Mouse (Mus musculus) liver, embryonic 14.5 days (tissue): ENCODE measurements around the gene Fitm1. TPM values are rescaled to one million over a fixed set of nuclear protein-coding genes. Genes with fewer than 3 reads are reported as not detected.
A peak's percentile ranks its signal among the peaks of the same experiment; 100 is the strongest.

Experiments used
- ATAC-seq: fragments of 200-750 bp; cut with Nextera tagmentation; 2 replicates; pipeline ENCODE4 v1.8.0; 2017; ENCODE audit warnings: moderate number of reproducible peaks, mild to moderate bottlenecking, moderate library complexity; ENCODE audit not compliant: insufficient read depth
- DNase-seq, 3 experiments: peaks; one replicate each; pipeline ENCODE4 v3.0.0-alpha.2; 2012 to 2013; ENCODE audit warnings: low read depth in 3 of 3, low spot score in 3 of 3
- H3K27ac ChIP-seq: fragments of 300-500 bp; sonication (generic); 2 replicates; pipeline ENCODE4 v1.5.1; 2014; ENCODE audit warnings: moderate library complexity, mild to moderate bottlenecking, control low read depth, inconsistent platforms
- H3K27me3 ChIP-seq: fragments of 300-500 bp; sonication (generic); 2 replicates; pipeline ENCODE4 v1.6.1; 2014; ENCODE audit warnings: mild to moderate bottlenecking, low read length, moderate library complexity; ENCODE audit not compliant: control insufficient read depth, insufficient read depth
- H3K36me3 ChIP-seq: fragments of 300-500 bp; sonication (generic); replicated peaks from 2 replicates; pipeline ENCODE4 v1.6.1; 2014; ENCODE audit warnings: low read depth; ENCODE audit not compliant: control insufficient read depth, insufficient read depth
- H3K4me1 ChIP-seq, 2 experiments: fragments of 200-500 bp in 1 of 2; fragments of 300-500 bp in 1 of 2; sonication (generic) in 1 of 2; replicated peaks; 2 replicates each; pipeline ENCODE4 v1.6.1; 2012 to 2014; ENCODE audit warnings: antibody characterized with exemption in 1 of 2, inconsistent platforms in 1 of 2, low read length in 1 of 2; ENCODE audit not compliant: control insufficient read depth in 2 of 2, insufficient read depth in 2 of 2
- H3K4me2 ChIP-seq: fragments of 300-500 bp; sonication (generic); 2 replicates; pipeline ENCODE4 v1.6.1; 2014; ENCODE audit warnings: low read depth, mild to moderate bottlenecking, control low read depth, moderate library complexity
- H3K4me3 ChIP-seq, 2 experiments: fragments of 200-500 bp in 1 of 2; fragments of 300-500 bp in 1 of 2; sonication (generic) in 1 of 2; 2 replicates each; pipeline ENCODE4 v1.5.1; 2012 to 2014; ENCODE audit warnings: low read depth in 2 of 2, low read length in 2 of 2, mild to moderate bottlenecking in 2 of 2, control low read depth in 1 of 2, inconsistent platforms in 1 of 2, moderate library complexity in 1 of 2; ENCODE audit not compliant: insufficient read depth in 1 of 2
- H3K9ac ChIP-seq: fragments of 300-500 bp; sonication (generic); replicated peaks from 2 replicates; pipeline ENCODE4 v1.6.1; 2014; ENCODE audit warnings: mild to moderate bottlenecking, control low read depth, moderate library complexity
- H3K9me3 ChIP-seq: fragments of 300-500 bp; sonication (generic); 2 replicates; pipeline ENCODE4 v1.6.1; 2016; ENCODE audit warnings: low read length, mixed read lengths; ENCODE audit not compliant: control insufficient read depth
- CTCF ChIP-seq: IDR thresholded peaks from 2 replicates; pipeline ENCODE4 v1.5.1; 2016; ENCODE audit warnings: antibody characterized with exemption, low read depth, control low read depth
- EP300 ChIP-seq: IDR thresholded peaks from 2 replicates; pipeline ENCODE4 v1.6.1; 2016; ENCODE audit warnings: antibody characterized with exemption, low read depth
- WGBS: fragments of 180-500 bp; shearing (Covaris S2); extraction: QIAGEN DNeasy Blood & Tissue Kit; methylation state at CpG from one replicate; pipeline ENCODE4 v1.1.7; 2014; ENCODE audit not compliant: insufficient replicate concordance; 5-methylcytosine and 5-hydroxymethylcytosine counted together
- polyA plus RNA-seq, 2 experiments: library from polyadenylated mRNA; depleted of rRNA in 1 of 2; stranded (reverse) in 1 of 2; unstranded in 1 of 2; fragments of >200 nt; fragmentation: Nextera tagmentation in 1 of 2; extraction: Ambion mirVana in 1 of 2; gene quantifications; 2 replicates each; pipeline versions ENCODE4 v1.2.1 to v1.2.3; 2012 to 2014

The Fitm1 gene
- polyA plus RNA-seq, 2 experiments: 0.19 to 0.37 TPM

GRCm38 (mm10) chr14:55540787-55541321 is 34.6 kb upstream of the Fitm1 start:
- H3K4me1 ChIP-seq: peaks cover 20 to 30% of the 10 kb centered on the region in 2 experiments
- H3K9me3 ChIP-seq: no peaks in the 10 kb centered on the region
- peak overlapping the region; percentile 66 to 79 for H3K4me3 ChIP-seq
- peaks cover 16% of the 10 kb centered on the region for H3K36me3 ChIP-seq
- H3K27me3 ChIP-seq: no peaks in the 10 kb centered on the region
- ATAC-seq (peak; percentile 35), DNase-seq (peak in 1 of 3 experiments; percentile 49)
- TF ChIP-seq EP300 (no peak; the same call in 1 of the 2 replicates), CTCF (no peak)
- peak overlapping the region; percentile 73 for H3K4me2 ChIP-seq
- H3K9ac ChIP-seq: peak overlapping the region; percentile 88
- H3K27ac ChIP-seq: peak overlapping the region; percentile 86
- 1% methylated on average over 10 of the region's 10 CpGs for WGBS

GRCm38 (mm10) chr14:55542268-55542667 is 33.1 kb upstream of the Fitm1 start:
- 71% methylated on average over 12 of the region's 12 CpGs for WGBS
- H3K36me3 ChIP-seq: peaks cover 16% of the 10 kb centered on the region
- no peaks in the 10 kb centered on the region for H3K9me3 ChIP-seq
- 0 out of 4 replicates have a peak overlapping the region, but pooled peaks of 1 of the 2 experiments have one; percentile 12 for H3K4me3 ChIP-seq
- H3K27ac ChIP-seq: no peak overlapping the region
- H3K27me3 ChIP-seq: no peaks in the 10 kb centered on the region
- H3K9ac ChIP-seq: no peak overlapping the region
- TF ChIP-seq CTCF (peak; percentile 36; the same call in 1 of the 2 replicates), EP300 (0 out of 2 replicates have a peak, but pooled peaks have one; percentile 28)
- no peak for ATAC-seq
- H3K4me1 ChIP-seq: peaks cover 16 to 26% of the 10 kb centered on the region in 2 experiments
- peak overlapping the region; percentile 73 for H3K4me2 ChIP-seq
- DNase-seq: no peak

- peaks cover 13 to 21% of the 10 kb centered on the region in 2 experiments for H3K4me1 ChIP-seq
- H3K27ac ChIP-seq: no peak overlapping the region
- WGBS: 91% methylated on average over 9 of the region's 9 CpGs
- DNase-seq (no peak), ATAC-seq (no peak)
- H3K27me3 ChIP-seq: no peaks in the 10 kb centered on the region
- H3K36me3 ChIP-seq: peaks cover 36% of the 10 kb centered on the region
- TF ChIP-seq EP300: no peak
- TF ChIP-seq CTCF: no peak
- H3K9me3 ChIP-seq: no peaks in the 10 kb centered on the region
- H3K4me3 ChIP-seq: no peak overlapping the region
- H3K4me2 ChIP-seq: no peak overlapping the region
- no peak overlapping the region for H3K9ac ChIP-seq
Observed at GRCm38 (mm10) chr14:55544334-55544733, 31.1 kb upstream of the Fitm1 start.

GRCm38 (mm10) chr14:55550191-55550590 is 25.2 kb upstream of the Fitm1 start:
- H3K36me3 ChIP-seq: peaks cover 28% of the 10 kb centered on the region
- H3K4me1 ChIP-seq: peaks cover 0 to 4% of the 10 kb centered on the region in 2 experiments; a peak in 3 of 4 replicates
- no peak overlapping the region for H3K4me3 ChIP-seq
- no peak overlapping the region for H3K4me2 ChIP-seq
- ATAC-seq: no peak
- DNase-seq: no peak
- no peak for TF ChIP-seq EP300
- no peak for TF ChIP-seq CTCF
- no peaks in the 10 kb centered on the region for H3K27me3 ChIP-seq
- no peak overlapping the region for H3K27ac ChIP-seq
- WGBS: 83% methylated on average over 6 of the region's 6 CpGs
- no peak overlapping the region for H3K9ac ChIP-seq
- no peaks in the 10 kb centered on the region for H3K9me3 ChIP-seq

- peaks cover 3 to 9% of the 10 kb centered on the region in 2 experiments for H3K4me1 ChIP-seq
- no peak for TF ChIP-seq EP300
- TF ChIP-seq CTCF: no peak
- DNase-seq (no peak), ATAC-seq (no peak)
- H3K9ac ChIP-seq: no peak overlapping the region
- H3K4me3 ChIP-seq: no peak overlapping the region
- no peaks in the 10 kb centered on the region for H3K27me3 ChIP-seq
- H3K36me3 ChIP-seq: peaks cover 25% of the 10 kb centered on the region
- 70% methylated on average over 5 of the region's 5 CpGs for WGBS
- H3K27ac ChIP-seq: no peak overlapping the region
- no peak overlapping the region for H3K4me2 ChIP-seq
- H3K9me3 ChIP-seq: no peaks in the 10 kb centered on the region
Observed at GRCm38 (mm10) chr14:55551347-55551746, 24.1 kb upstream of the Fitm1 start.
